Mouse (Mus musculus) thymus, adult 2 months (tissue): ENCODE results near the gene Tgm7. TPM values are rescaled to one million over a fixed set of nuclear protein-coding genes. Genes with fewer than 3 reads are reported as not detected.

Experiments
- DNase-seq: peaks from one replicate; pipeline ENCODE4 v3.0.0; 2021
- H3K27ac ChIP-seq: fragments of 200-500 bp; 2 replicates; pipeline ENCODE4 v1.5.1; 2012; ENCODE audit warnings: low read length, control low read depth; ENCODE audit not compliant: control insufficient read depth, insufficient read depth
- H3K27me3 ChIP-seq: fragments of 200-500 bp; 2 replicates; pipeline ENCODE4 v1.6.1; 2012; ENCODE audit warnings: mild to moderate bottlenecking, low read length, moderate library complexity, mixed read lengths; ENCODE audit not compliant: control insufficient read depth, insufficient read depth
- H3K36me3 ChIP-seq: fragments of 200-500 bp; 2 replicates; pipeline ENCODE4 v1.6.1; 2012; ENCODE audit warnings: mild to moderate bottlenecking, low read length, moderate library complexity; ENCODE audit not compliant: control insufficient read depth, insufficient read depth
- H3K4me1 ChIP-seq: fragments of 200-500 bp; replicated peaks from 2 replicates; pipeline ENCODE4 v1.6.1; 2012; ENCODE audit warnings: low read length; ENCODE audit not compliant: control insufficient read depth, insufficient read depth
- H3K4me3 ChIP-seq: fragments of 200-500 bp; 2 replicates; pipeline ENCODE4 v1.5.1; 2012; ENCODE audit warnings: mild to moderate bottlenecking, low read length, control low read depth, moderate library complexity; ENCODE audit not compliant: control insufficient read depth, insufficient read depth
- CTCF ChIP-seq: fragments of 200-500 bp; IDR thresholded peaks from 2 replicates; pipeline ENCODE4 v1.5.1; 2012; ENCODE audit warnings: mild to moderate bottlenecking, control low read depth, low read length, moderate library complexity, borderline replicate concordance; ENCODE audit not compliant: control insufficient read depth, poor library complexity, insufficient read depth; ENCODE audit errors: extremely low read depth
- POLR2A ChIP-seq: fragments of 200-500 bp; IDR thresholded peaks from 2 replicates; pipeline ENCODE4 v1.6.1; 2012; ENCODE audit warnings: mild to moderate bottlenecking, low read length, control low read depth, moderate library complexity; ENCODE audit not compliant: control insufficient read depth, poor library complexity, insufficient read depth; ENCODE audit errors: extremely low read depth
- WGBS: fragments of 180-500 bp; shearing (Covaris S2); methylation state at CpG from one replicate; pipeline ENCODE4 v1.1.7; 2018; 5-methylcytosine and 5-hydroxymethylcytosine counted together
- polyA plus RNA-seq: library from polyadenylated mRNA; depleted of rRNA; stranded (reverse); fragments of >200 nt; gene quantifications from 2 replicates; pipeline ENCODE4 v1.2.3, GENCODE M21; 2012; rRNA removed

The Tgm7 gene
- polyA plus RNA-seq, 1 experiment: 0.34 TPM

GRCm38 (mm10) chr2:121054060-121054459 is 55.5 kb downstream of the Tgm7 start:
- Histone ChIP-seq H3K36me3 (no peaks in the 10 kb centered on the region), H3K4me3 (no peak overlapping the region)
- TF ChIP-seq CTCF (no peak), POLR2A (no peak)

GRCm38 (mm10) chr2:121052176-121052575 is 57.4 kb downstream of the Tgm7 start:
- no peaks in the 10 kb centered on the region for H3K27me3 ChIP-seq
- no peak overlapping the region for H3K27ac ChIP-seq
- no peaks in the 10 kb centered on the region for H3K36me3 ChIP-seq
- no peak overlapping the region for H3K4me3 ChIP-seq
- DNase-seq: no peak
- 97% methylated on average over 5 of the region's 5 CpGs for WGBS
- no peaks in the 10 kb centered on the region for H3K4me1 ChIP-seq
- TF ChIP-seq POLR2A: no peak
- no peak for TF ChIP-seq CTCF

More at GRCm38 (mm10) chr2:121054060-121054459, 55.5 kb downstream of the Tgm7 start:
- Histone ChIP-seq H3K4me1 (no peaks in the 10 kb centered on the region), H3K27me3 (no peaks in the 10 kb centered on the region), H3K27ac (no peak overlapping the region)
- WGBS: 74% methylated on average over 2 of the region's 2 CpGs
- DNase-seq: no peak

GRCm38 (mm10) chr2:121045653-121046052 is 63.9 kb downstream of the Tgm7 start:
- no peak for DNase-seq
- no peak overlapping the region for H3K4me3 ChIP-seq
- H3K36me3 ChIP-seq: no peaks in the 10 kb centered on the region
- no peaks in the 10 kb centered on the region for H3K27me3 ChIP-seq
- WGBS: 92% methylated on average over 4 of the region's 4 CpGs
- TF ChIP-seq CTCF: no peak
- TF ChIP-seq POLR2A: no peak
- H3K27ac ChIP-seq: no peak overlapping the region
- H3K4me1 ChIP-seq: no peaks in the 10 kb centered on the region

Other genes with a start within 250 kb of the Tgm7 start
- 58.0 and 60.3 TPM in 2 replicates for gene Ubr1, start 139.1 kb downstream of the Tgm7 start, polyA plus RNA-seq
- gene Tmem62, start 132.8 kb downstream of the Tgm7 start, polyA plus RNA-seq: 8.0 and 8.8 TPM in 2 replicates
- gene Ccndbp1, start 101.4 kb downstream of the Tgm7 start, polyA plus RNA-seq: 51.0 and 54.0 TPM in 2 replicates
- 0.87 and 0.88 TPM in 2 replicates for gene Epb42, start 72.7 kb downstream of the Tgm7 start, polyA plus RNA-seq
- gene Tgm5, start 24.0 kb downstream of the Tgm7 start, polyA plus RNA-seq: 0.41 and 0.49 TPM in 2 replicates
- 6.9 and 7.0 TPM in 2 replicates for gene Adal, start 30.6 kb upstream of the Tgm7 start, polyA plus RNA-seq
- gene Lcmt2, start 30.9 kb upstream of the Tgm7 start, polyA plus RNA-seq: 13.3 and 14.9 TPM in 2 replicates
- gene Tubgcp4, start 60.9 kb upstream of the Tgm7 start, polyA plus RNA-seq: 113 and 114 TPM in 2 replicates
- 7.5 and 8.7 TPM in 2 replicates for gene Zscan29, start 61.3 kb upstream of the Tgm7 start, polyA plus RNA-seq
- 38.9 and 39.5 TPM in 2 replicates for gene Trp53bp1, start 161.6 kb upstream of the Tgm7 start, polyA plus RNA-seq
- gene Map1a, start 179.8 kb upstream of the Tgm7 start, polyA plus RNA-seq: 1.1 TPM in 2 replicates
- 21.8 and 23.9 TPM in 2 replicates for gene Ppip5k1, start 245.6 kb upstream of the Tgm7 start, polyA plus RNA-seq
- 40.6 and 48.0 TPM in 2 replicates for gene Ckmt1, start 247.9 kb upstream of the Tgm7 start, polyA plus RNA-seq